Mouse (Mus musculus) heart, embryonic 10.5 days (tissue): ENCODE results near the gene Nup54. TPM values are rescaled to one million over a fixed set of nuclear protein-coding genes. Genes with fewer than 3 reads are reported as not detected.

Experiments
- DNase-seq: peaks from one replicate; pipeline ENCODE4 v3.0.0-alpha.2; 2017; ENCODE audit warnings: low spot score
- H3K27ac ChIP-seq: fragments of 300-500 bp; sonication (generic); 2 replicates; pipeline ENCODE4 v1.5.1; 2016; ENCODE audit warnings: mild to moderate bottlenecking
- H3K27me3 ChIP-seq: fragments of 300-500 bp; sonication (generic); 2 replicates; pipeline ENCODE4 v1.6.1; 2016; ENCODE audit warnings: mild to moderate bottlenecking; ENCODE audit not compliant: poor library complexity, insufficient read depth, severe bottlenecking
- H3K36me3 ChIP-seq: fragments of 300-500 bp; sonication (generic); 2 replicates; pipeline ENCODE4 v1.6.1; 2016; ENCODE audit warnings: mild to moderate bottlenecking, moderate library complexity
- H3K4me1 ChIP-seq: fragments of 300-500 bp; sonication (generic); 2 replicates; pipeline ENCODE4 v1.6.1; 2016; ENCODE audit warnings: mild to moderate bottlenecking
- H3K4me3 ChIP-seq: fragments of 300-500 bp; sonication (generic); 2 replicates; pipeline ENCODE4 v1.5.1; 2016; ENCODE audit warnings: mild to moderate bottlenecking, moderate library complexity
- H3K9me3 ChIP-seq: fragments of 300-500 bp; sonication (generic); 2 replicates; pipeline ENCODE4 v1.6.1; 2016; ENCODE audit warnings: mild to moderate bottlenecking, moderate library complexity
- WGBS: fragments of 180-500 bp; shearing (Covaris S2); methylation state at CpG from one replicate; pipeline ENCODE4 v1.1.7; 2016; 5-methylcytosine and 5-hydroxymethylcytosine counted together
- polyA plus RNA-seq: library from polyadenylated mRNA; unstranded; fragments of >200 nt; fragmentation: Nextera tagmentation; extraction: Ambion mirVana; gene quantifications from 2 replicates; pipeline ENCODE4 v1.2.1, GENCODE M21; 2016

Gene Nup54
- polyA plus RNA-seq, 1 experiment from 2014 or later, result 60.8 TPM

GRCm38 (mm10) chr5:92409361-92410155 is 25.5 kb downstream of the Nup54 start:
- H3K4me3 ChIP-seq, result no peak overlapping the region
- DNase-seq, result peak; percentile 55
- H3K36me3 ChIP-seq, result peaks cover 10% of the 10 kb centered on the region
- H3K9me3 ChIP-seq, result no peaks in the 10 kb centered on the region
- 73% methylated on average over 9 of the region's 9 CpGs for WGBS
- peaks cover 4% of the 10 kb centered on the region; the same call in 1 of the 2 replicates for H3K4me1 ChIP-seq
- no peak overlapping the region for H3K27ac ChIP-seq
- H3K27me3 ChIP-seq, result no peaks in the 10 kb centered on the region

DNA sequence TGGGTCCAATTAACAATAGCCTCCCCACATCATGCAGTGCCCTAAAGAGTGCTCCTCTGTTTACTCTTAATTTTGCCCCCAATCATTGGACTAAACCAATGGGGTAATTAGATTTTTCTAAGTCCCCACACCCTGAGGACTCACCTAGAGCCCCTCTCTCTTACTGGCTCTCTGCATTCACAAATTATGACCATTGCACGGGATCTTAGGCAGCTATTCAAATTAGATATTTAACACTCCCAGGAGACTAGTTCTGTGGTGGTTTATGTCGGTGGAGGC is 30.7 kb downstream of the Nup54 start:
- WGBS, result 56% methylated on average over 2 of the region's 2 CpGs
- no peak overlapping the region for H3K27ac ChIP-seq
- DNase-seq, result no peak

GRCm38 (mm10) chr5:92403562-92404399 is 31.2 kb downstream of the Nup54 start:
- no peak overlapping the region for H3K27ac ChIP-seq
- H3K36me3 ChIP-seq, result no peaks in the 10 kb centered on the region
- no peak for DNase-seq
- H3K4me3 ChIP-seq, result no peak overlapping the region
- 76% methylated on average over 10 of the region's 10 CpGs for WGBS
- no peaks in the 10 kb centered on the region for H3K9me3 ChIP-seq
- 0 out of 2 replicates have a peak, but pooled peaks cover 2% of the 10 kb centered on the region for H3K4me1 ChIP-seq
- H3K27me3 ChIP-seq, result no peaks in the 10 kb centered on the region

More for the DNA sequence above, 30.7 kb downstream of the Nup54 start:
- Histone ChIP-seq H3K9me3 (no peaks in the 10 kb centered on the region), H3K4me1 (no peaks in the 10 kb centered on the region), H3K36me3 (no peaks in the 10 kb centered on the region), H3K4me3 (no peak overlapping the region), H3K27me3 (no peaks in the 10 kb centered on the region)

DNA sequence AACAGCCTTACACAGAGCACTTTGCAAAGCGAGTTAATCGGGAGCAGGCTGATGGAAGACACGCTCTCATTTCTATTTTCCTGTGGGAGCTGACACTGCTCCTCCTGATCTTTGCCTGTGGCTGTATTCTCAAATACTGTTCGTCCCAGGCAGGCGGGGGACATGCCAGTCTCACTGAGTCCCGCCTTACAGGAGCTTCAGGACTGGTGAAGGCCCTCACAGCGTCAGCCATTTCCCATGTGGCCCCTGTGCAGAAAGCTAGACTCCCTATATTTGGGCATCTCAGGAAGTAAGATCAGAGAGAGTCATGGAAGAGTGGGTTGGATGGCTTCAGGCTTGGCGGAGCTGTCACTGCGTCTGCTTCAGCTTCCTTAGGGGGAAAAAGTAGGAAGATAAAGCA is 32.2 kb downstream of the Nup54 start:
- no peaks in the 10 kb centered on the region for H3K27me3 ChIP-seq
- 72% methylated on average over 9 of the region's 9 CpGs for WGBS
- DNase-seq, result no peak
- peaks cover 8% of the 10 kb centered on the region; the same call in 1 of the 2 replicates for H3K4me1 ChIP-seq
- H3K4me3 ChIP-seq, result no peak overlapping the region
- no peak overlapping the region for H3K27ac ChIP-seq
- H3K36me3 ChIP-seq, result no peaks in the 10 kb centered on the region
- no peaks in the 10 kb centered on the region for H3K9me3 ChIP-seq

DNA sequence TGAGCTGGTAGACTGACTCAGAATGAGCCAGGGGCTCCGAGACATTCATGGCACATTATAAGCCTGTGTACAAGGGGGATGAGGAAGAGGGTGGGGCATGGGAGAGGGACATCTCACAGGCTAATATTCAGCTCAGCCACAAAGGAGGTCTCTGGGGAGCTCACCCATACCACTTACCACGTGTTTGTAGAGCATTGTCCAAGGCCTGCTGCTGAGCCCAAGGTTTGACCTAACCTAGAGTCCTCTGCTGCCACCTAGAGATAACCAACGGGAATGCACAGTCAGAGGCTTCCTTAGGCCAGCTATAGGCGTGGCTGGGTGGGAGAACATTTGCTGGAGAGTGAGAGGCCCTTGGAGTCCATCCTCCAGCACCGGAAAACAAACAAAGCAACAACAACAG is 36.9 kb downstream of the Nup54 start:
- H3K4me1 ChIP-seq, result peaks cover 19% of the 10 kb centered on the region
- 23% methylated on average over 5 of the region's 5 CpGs for WGBS
- DNase-seq, result peak; percentile 94
- no peak overlapping the region for H3K4me3 ChIP-seq
- H3K27me3 ChIP-seq, result peaks cover 11% of the 10 kb centered on the region
- H3K27ac ChIP-seq, result peak overlapping the region; percentile 70
- no peaks in the 10 kb centered on the region for H3K36me3 ChIP-seq
- no peaks in the 10 kb centered on the region for H3K9me3 ChIP-seq

DNA sequence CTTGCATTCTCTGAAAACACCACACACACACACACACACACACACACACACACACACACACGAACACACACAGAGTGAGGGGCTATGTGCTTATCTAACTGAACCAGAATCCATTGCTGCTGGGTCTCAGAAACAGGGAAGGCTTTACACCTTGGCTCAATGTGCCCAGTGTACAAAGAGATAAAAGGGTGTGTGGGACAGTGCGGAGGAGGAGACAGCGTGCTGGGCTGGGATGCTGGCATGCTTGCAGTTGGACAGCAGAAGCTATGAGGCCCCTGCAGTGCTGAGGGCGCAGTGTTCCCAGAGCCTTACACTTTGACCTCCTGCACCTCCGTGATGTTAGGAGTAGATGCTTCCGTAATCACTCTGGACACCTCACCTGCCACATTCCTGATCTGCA is 38.5 kb downstream of the Nup54 start:
- Histone ChIP-seq H3K27ac (no peak overlapping the region), H3K4me1 (peaks cover 30% of the 10 kb centered on the region), H3K27me3 (peaks cover 23% of the 10 kb centered on the region), H3K4me3 (no peak overlapping the region), H3K9me3 (no peaks in the 10 kb centered on the region), H3K36me3 (no peaks in the 10 kb centered on the region)
- 67% methylated on average over 6 of the region's 6 CpGs for WGBS
- DNase-seq, result no peak

GRCm38 (mm10) chr5:92395764-92396163 is 39.3 kb downstream of the Nup54 start:
- WGBS, result 75% methylated on average over 3 of the region's 3 CpGs
- no peak for DNase-seq
- Histone ChIP-seq H3K27ac (no peak overlapping the region), H3K27me3 (peaks cover 31% of the 10 kb centered on the region), H3K4me1 (peaks cover 37% of the 10 kb centered on the region), H3K4me3 (no peak overlapping the region), H3K9me3 (no peaks in the 10 kb centered on the region), H3K36me3 (no peaks in the 10 kb centered on the region)

DNA sequence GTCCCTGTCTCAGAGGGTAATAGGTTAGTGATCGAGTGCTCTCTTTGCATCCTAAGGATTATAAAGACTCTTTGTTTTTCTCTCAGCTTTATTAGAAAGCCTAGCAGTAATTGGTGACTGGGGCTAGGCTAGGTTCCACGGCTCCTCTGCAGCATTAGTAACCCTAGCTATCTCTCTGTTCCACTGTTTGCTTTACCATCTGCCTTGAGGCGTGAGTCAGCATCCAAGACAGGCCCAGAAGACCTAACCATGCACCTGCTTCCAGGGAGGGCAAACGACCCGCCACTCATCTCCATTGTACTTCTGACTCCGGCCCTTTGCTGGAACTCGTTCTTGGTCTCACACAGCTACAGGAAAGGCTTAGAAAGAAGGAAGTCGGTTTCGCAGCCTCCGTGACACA is 41.2 kb downstream of the Nup54 start:
- Histone ChIP-seq H3K9me3 (no peaks in the 10 kb centered on the region), H3K27ac (no peak overlapping the region), H3K36me3 (no peaks in the 10 kb centered on the region), H3K4me1 (peaks cover 51% of the 10 kb centered on the region), H3K27me3 (peaks cover 35% of the 10 kb centered on the region), H3K4me3 (no peak overlapping the region)
- 62% methylated on average over 10 of the region's 10 CpGs for WGBS
- peak; percentile 72 for DNase-seq

DNA sequence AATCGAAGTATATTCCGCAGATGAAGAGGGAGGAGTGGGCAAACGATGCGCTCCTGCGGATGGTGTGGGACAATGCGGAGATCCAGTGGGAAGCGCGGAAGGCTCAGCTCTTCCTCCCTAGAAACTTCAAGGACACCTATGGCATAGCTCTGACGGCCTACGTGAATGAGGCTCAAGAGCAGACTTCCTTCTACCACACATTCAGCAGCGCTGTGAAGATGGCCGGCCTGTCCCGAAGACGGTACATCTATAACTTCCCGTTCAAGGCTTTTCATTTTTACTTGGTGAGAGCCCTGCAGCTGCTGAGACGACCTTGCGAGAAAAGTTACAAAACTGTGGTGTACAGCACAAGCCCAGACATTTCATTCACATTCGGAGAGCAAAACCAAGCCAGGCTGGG is 42.5 kb downstream of the Nup54 start:
- H3K4me3 ChIP-seq, result peak overlapping the region; percentile 43
- no peak for DNase-seq
- peaks cover 52% of the 10 kb centered on the region for H3K4me1 ChIP-seq
- H3K27ac ChIP-seq, result no peak overlapping the region
- 31% methylated on average over 18 of the region's 18 CpGs for WGBS
- no peaks in the 10 kb centered on the region for H3K36me3 ChIP-seq
- H3K27me3 ChIP-seq, result peaks cover 35% of the 10 kb centered on the region
- H3K9me3 ChIP-seq, result no peaks in the 10 kb centered on the region

GRCm38 (mm10) chr5:92390615-92391014 is 44.4 kb downstream of the Nup54 start:
- peak overlapping the region; percentile 62; the same call in 1 of the 2 replicates for H3K27ac ChIP-seq
- peaks cover 35% of the 10 kb centered on the region for H3K27me3 ChIP-seq
- WGBS, result 39% methylated on average over 8 of the region's 8 CpGs
- H3K9me3 ChIP-seq, result no peaks in the 10 kb centered on the region
- H3K36me3 ChIP-seq, result no peaks in the 10 kb centered on the region
- H3K4me3 ChIP-seq, result no peak overlapping the region
- H3K4me1 ChIP-seq, result peaks cover 59% of the 10 kb centered on the region
- DNase-seq, result peak; percentile 61

- peak; percentile 47 for DNase-seq
- Histone ChIP-seq H3K4me1 (peaks cover 59% of the 10 kb centered on the region), H3K27me3 (peaks cover 35% of the 10 kb centered on the region), H3K9me3 (no peaks in the 10 kb centered on the region), H3K36me3 (no peaks in the 10 kb centered on the region), H3K27ac (no peak overlapping the region), H3K4me3 (no peak overlapping the region)
- WGBS, result 83% methylated on average over 2 of the region's 2 CpGs
Observed at GRCm38 (mm10) chr5:92389977-92390376, 45.0 kb downstream of the Nup54 start.

DNA sequence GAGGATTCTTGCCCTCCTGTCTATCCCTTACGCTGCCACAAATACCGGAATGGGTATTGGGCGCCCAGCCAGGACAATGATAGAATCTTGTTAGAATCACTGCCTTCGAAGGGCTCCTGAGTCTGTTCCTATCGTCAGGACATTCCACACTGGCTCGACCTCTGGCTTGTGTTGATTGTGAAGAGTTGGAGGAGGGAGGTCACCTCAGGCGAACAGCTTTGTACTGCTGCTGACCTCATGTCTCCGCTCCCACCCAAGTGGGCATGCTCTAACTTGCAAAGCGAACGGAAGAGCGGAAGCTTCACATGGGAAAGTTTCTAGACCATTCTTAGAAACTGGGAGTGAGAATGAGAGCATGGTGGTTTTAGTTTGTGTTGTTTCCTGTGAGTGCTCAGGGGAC is 47.6 kb downstream of the Nup54 start:
- Histone ChIP-seq H3K27me3 (peaks cover 20% of the 10 kb centered on the region), H3K4me3 (peak overlapping the region; percentile 7; the same call in 1 of the 2 replicates), H3K4me1 (peaks cover 52% of the 10 kb centered on the region), H3K9me3 (no peaks in the 10 kb centered on the region), H3K27ac (peak overlapping the region; percentile 75), H3K36me3 (no peaks in the 10 kb centered on the region)
- peak; percentile 80 for DNase-seq
- WGBS, result 31% methylated on average over 11 of the region's 11 CpGs

- peaks cover 13% of the 10 kb centered on the region; the same call in 1 of the 2 replicates for H3K27me3 ChIP-seq
- H3K36me3 ChIP-seq, result no peaks in the 10 kb centered on the region
- H3K9me3 ChIP-seq, result no peaks in the 10 kb centered on the region
- 20% methylated on average over 6 of the region's 6 CpGs for WGBS
- peak overlapping the region; percentile 7; the same call in 1 of the 2 replicates for H3K4me3 ChIP-seq
- peak overlapping the region; percentile 75 for H3K27ac ChIP-seq
- peaks cover 49% of the 10 kb centered on the region for H3K4me1 ChIP-seq
- DNase-seq, result no peak
Observed at GRCm38 (mm10) chr5:92386643-92387042, 48.4 kb downstream of the Nup54 start.
